ENCODE assay signal across 8 mouse cellular contexts in the genomic region with DNA sequence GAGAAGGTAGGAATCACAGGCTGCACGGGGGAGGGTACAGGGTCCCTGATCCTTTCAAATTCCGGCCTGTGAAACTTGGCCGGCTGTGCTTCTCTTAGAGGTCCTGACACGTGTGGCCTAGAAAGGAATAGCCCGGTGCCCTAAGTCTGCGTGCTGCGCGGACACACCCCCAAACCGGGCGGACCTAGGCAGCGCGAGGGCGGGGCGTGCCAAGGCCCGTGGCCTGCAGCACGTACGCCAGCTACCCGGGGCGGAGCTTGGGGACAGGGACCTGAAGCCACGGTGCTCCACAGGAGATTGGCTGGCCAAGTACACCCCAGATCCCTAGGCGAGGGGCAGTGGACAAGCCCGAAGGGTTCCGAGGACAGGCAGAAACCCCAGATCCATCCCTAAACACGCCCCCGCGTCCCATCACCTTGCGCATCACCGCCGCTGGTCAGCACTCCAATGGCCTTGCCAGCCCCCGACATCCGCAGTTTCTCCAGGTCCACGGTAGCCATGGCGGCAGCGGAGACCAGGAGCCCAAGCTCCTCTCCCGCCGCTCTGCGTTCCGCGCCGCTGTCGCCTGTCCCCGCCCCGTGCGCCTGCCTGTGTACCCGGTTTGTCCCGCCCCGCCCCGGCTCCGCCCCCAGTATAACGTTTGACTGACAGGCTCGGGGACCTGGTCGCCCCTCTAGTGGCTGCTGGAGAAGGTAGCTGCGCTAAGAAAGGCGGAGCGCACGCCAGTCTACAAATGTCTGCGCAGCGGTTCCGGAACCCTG. TPM values are rescaled to one million over a fixed set of nuclear protein-coding genes. Genes with fewer than 3 reads are reported as not detected.
DNase-seq lines count a peak whose midpoint lies in the region; ATAC-seq and TF ChIP-seq lines count a peak whose summit lies in the region.

No protein-coding gene starts in this region.

- TF ChIP-seq CTCF in kidney, postnatal 0 days (IDR thresholded peaks at IDR 0.05; ENCODE audit: low read depth): peak; percentile 72

- 0 out of 2 replicates have a peak, but pooled peaks cover under 1% of the 10 kb centered on the region for H3K9me3 ChIP-seq in heart, embryonic 12.5 days (replicated peaks)
- no peaks in the 10 kb centered on the region for H3K9me3 ChIP-seq in kidney, postnatal 0 days (replicated peaks; ENCODE audit: low read length)
- H3K9me3 ChIP-seq in liver, embryonic 11.5 days (ENCODE audit: control insufficient read depth, low read length): no peaks in the 10 kb centered on the region
- H3K9me3 ChIP-seq in stomach, embryonic 14.5 days (ENCODE audit: control insufficient read depth, low read depth, low read length): no peaks in the 10 kb centered on the region

- H3K4me3 ChIP-seq in heart, embryonic 12.5 days: peak overlapping the region; percentile 83
- H3K4me3 ChIP-seq in kidney, postnatal 0 days (replicated peaks; ENCODE audit: low read depth, low read length): peak overlapping the region; percentile 66
- peak overlapping the region; percentile 87 for H3K4me3 ChIP-seq in liver, embryonic 11.5 days (ENCODE audit: low read depth, low read length)
- peak overlapping the region; percentile 74 for H3K4me3 ChIP-seq in stomach, embryonic 14.5 days (ENCODE audit: low read depth, low read length)

- H3K4me2 ChIP-seq in heart, embryonic 12.5 days: peak overlapping the region; percentile 86
- H3K4me2 ChIP-seq in kidney, postnatal 0 days (ENCODE audit: low read length): peak overlapping the region; percentile 79
- H3K4me2 ChIP-seq in liver, embryonic 11.5 days: peak overlapping the region; percentile 98
- H3K4me2 ChIP-seq in stomach, embryonic 14.5 days (replicated peaks; ENCODE audit: low read depth, low read length): peak overlapping the region; percentile 92

- no peaks in the 10 kb centered on the region for H3K27me3 ChIP-seq in heart, embryonic 12.5 days (replicated peaks)
- no peaks in the 10 kb centered on the region for H3K27me3 ChIP-seq in kidney, postnatal 0 days (ENCODE audit: insufficient read depth, low read length)
- H3K27me3 ChIP-seq in liver, embryonic 11.5 days (replicated peaks; ENCODE audit: control insufficient read depth, insufficient read depth, low read length): no peaks in the 10 kb centered on the region
- no peaks in the 10 kb centered on the region for H3K27me3 ChIP-seq in stomach, embryonic 14.5 days (ENCODE audit: control insufficient read depth, insufficient read depth, low read length)

- peaks cover 15% of the 10 kb centered on the region for H3K36me3 ChIP-seq in heart, embryonic 12.5 days
- no peaks in the 10 kb centered on the region for H3K36me3 ChIP-seq in kidney, postnatal 0 days (ENCODE audit: insufficient read depth, low read length)
- H3K36me3 ChIP-seq in liver, embryonic 11.5 days (ENCODE audit: control insufficient read depth, insufficient read depth, low read length): peaks cover 8% of the 10 kb centered on the region; the same call in 1 of the 2 replicates
- peaks cover 12% of the 10 kb centered on the region; the same call in 1 of the 2 replicates for H3K36me3 ChIP-seq in stomach, embryonic 14.5 days (ENCODE audit: control insufficient read depth, insufficient read depth, low read length)

- peak overlapping the region; percentile 97 for H3K9ac ChIP-seq in heart, embryonic 12.5 days
- peak overlapping the region; percentile 68 for H3K9ac ChIP-seq in kidney, postnatal 0 days (ENCODE audit: low read depth, low read length)
- H3K9ac ChIP-seq in liver, embryonic 11.5 days (ENCODE audit: low read depth, low read length): peak overlapping the region; percentile 98
- peak overlapping the region; percentile 72 for H3K9ac ChIP-seq in stomach, embryonic 14.5 days (replicated peaks; ENCODE audit: low read depth, low read length)

- WGBS in heart, embryonic 12.5 days: under 1% methylated on average over 59 of the region's 59 CpGs
- WGBS in kidney, postnatal 0 days: under 1% methylated on average over 58 of the region's 59 CpGs
- WGBS in liver, embryonic 11.5 days: under 1% methylated on average over 57 of the region's 59 CpGs
- 1% methylated on average over 57 of the region's 59 CpGs for WGBS in stomach, embryonic 14.5 days

- peak; percentile 94 for ATAC-seq in erythroblast, adult 5-6 weeks (replicated peaks; ENCODE audit: low FRiP score, poor library complexity, severe bottlenecking)
- peak; percentile 97 for ATAC-seq in heart, embryonic 12.5 days (ENCODE audit: insufficient number of reproducible peaks, low FRiP score)
- peak; percentile 95 for ATAC-seq in kidney, postnatal 0 days (replicated peaks; ENCODE audit: low FRiP score, low read depth)
- ATAC-seq in liver, embryonic 11.5 days (replicated peaks; ENCODE audit: low FRiP score): peak; percentile 89
- peak; percentile 95 for ATAC-seq in stomach, embryonic 14.5 days (ENCODE audit: insufficient number of reproducible peaks, insufficient read depth, low FRiP score, low read depth)

- DNase-seq in B cell, adult 2 months: peak; percentile 98 to 99
- DNase-seq in brain, adult 2 months (ENCODE audit: low read depth, low spot score): peak; percentile 97
- peak; percentile 97 for DNase-seq in kidney, postnatal 0 days (ENCODE audit: low spot score)
- DNase-seq in liver, embryonic 11.5 days (ENCODE audit: low spot score): peak; percentile 99
- DNase-seq in naive thymus-derived CD4-positive, alpha-beta T cell, adult 2 months (ENCODE audit: low read depth): peak; percentile 97

- H3K27ac ChIP-seq in heart, embryonic 12.5 days (ENCODE audit: poor library complexity, severe bottlenecking): peak overlapping the region; percentile 100
- H3K27ac ChIP-seq in kidney, postnatal 0 days: peak overlapping the region; percentile 92
- H3K27ac ChIP-seq in liver, embryonic 11.5 days (ENCODE audit: low read depth, low read length): peak overlapping the region; percentile 100
- H3K27ac ChIP-seq in stomach, embryonic 14.5 days (ENCODE audit: low read length): peak overlapping the region; percentile 98

- H3K4me1 ChIP-seq in heart, embryonic 12.5 days (replicated peaks): peaks cover 44% of the 10 kb centered on the region
- H3K4me1 ChIP-seq in kidney, postnatal 0 days (replicated peaks; ENCODE audit: insufficient read depth, low read length): peaks cover 29% of the 10 kb centered on the region
- H3K4me1 ChIP-seq in liver, embryonic 11.5 days (replicated peaks; ENCODE audit: control insufficient read depth, insufficient read depth, low read length): peaks cover 48% of the 10 kb centered on the region
- H3K4me1 ChIP-seq in stomach, embryonic 14.5 days (ENCODE audit: control insufficient read depth, insufficient read depth, low read length): peaks cover 21% of the 10 kb centered on the region

RNA-seq across cellular contexts. Expression of a gene that starts 0.5 kb away (rescaled TPM):
- 0.96 and 1.5 TPM in 2 replicates for total RNA-seq in erythroblast, adult 5-6 weeks (2015; ENCODE audit: low replicate concordance)
- total RNA-seq in erythroblast, adult 5-6 weeks (2017; ENCODE audit: low replicate concordance): 7.3 and 11.6 TPM in 2 replicates
- polyA plus RNA-seq in heart, embryonic 12.5 days (2016; fragmentation: Nextera tagmentation; extraction: Ambion mirVana): 220 and 226 TPM in 2 replicates
- 78.8 and 86.6 TPM in 2 replicates for polyA plus RNA-seq in kidney, postnatal 0 days (2015; fragmentation: Nextera tagmentation; extraction: Ambion mirVana)
- polyA plus RNA-seq in liver, embryonic 11.5 days (2014; fragmentation: Nextera tagmentation; extraction: Ambion mirVana): 245 and 255 TPM in 2 replicates
- 161 and 196 TPM in 2 replicates for polyA plus RNA-seq in stomach, embryonic 14.5 days (2014; fragmentation: Nextera tagmentation; extraction: Ambion mirVana)

RNA-seq across cellular contexts. Expression of a gene that starts 31.0 kb away (rescaled TPM):
- total RNA-seq in erythroblast, adult 5-6 weeks (2015; ENCODE audit: low replicate concordance): 0.77 and 3.1 TPM in 2 replicates
- total RNA-seq in erythroblast, adult 5-6 weeks (2017; ENCODE audit: low replicate concordance): 0.28 and 0.68 TPM in 2 replicates
- polyA plus RNA-seq in heart, embryonic 12.5 days (2016; fragmentation: Nextera tagmentation; extraction: Ambion mirVana): 14.8 and 15.6 TPM in 2 replicates
- 29.8 and 32.0 TPM in 2 replicates for polyA plus RNA-seq in kidney, postnatal 0 days (2015; fragmentation: Nextera tagmentation; extraction: Ambion mirVana)
- polyA plus RNA-seq in liver, embryonic 11.5 days (2014; fragmentation: Nextera tagmentation; extraction: Ambion mirVana): 12.1 and 12.8 TPM in 2 replicates
- 36.7 and 38.1 TPM in 2 replicates for polyA plus RNA-seq in stomach, embryonic 14.5 days (2014; fragmentation: Nextera tagmentation; extraction: Ambion mirVana)

RNA-seq across cellular contexts. Expression of a gene that starts 32.4 kb away (rescaled TPM):
- not detected in 2 replicates for total RNA-seq in erythroblast, adult 5-6 weeks (2015; ENCODE audit: low replicate concordance)
- 0.42 and 0.43 TPM in 2 replicates for total RNA-seq in erythroblast, adult 5-6 weeks (2017; ENCODE audit: low replicate concordance)
- not detected in 2 replicates for polyA plus RNA-seq in heart, embryonic 12.5 days (2016; fragmentation: Nextera tagmentation; extraction: Ambion mirVana)
- polyA plus RNA-seq in kidney, postnatal 0 days (2015; fragmentation: Nextera tagmentation; extraction: Ambion mirVana): 0.48 and 0.62 TPM in 2 replicates
- not detected in 2 replicates for polyA plus RNA-seq in liver, embryonic 11.5 days (2014; fragmentation: Nextera tagmentation; extraction: Ambion mirVana)
- polyA plus RNA-seq in stomach, embryonic 14.5 days (2014; fragmentation: Nextera tagmentation; extraction: Ambion mirVana): 0.71 TPM in 1 of 2 replicates, not detected in the other

RNA-seq across cellular contexts. Expression of a gene that starts 34.0 kb away (rescaled TPM):
- total RNA-seq in erythroblast, adult 5-6 weeks (2015; ENCODE audit: low replicate concordance): not detected in 2 replicates
- total RNA-seq in erythroblast, adult 5-6 weeks (2017; ENCODE audit: low replicate concordance): 0.60 TPM in 1 of 2 replicates, not detected in the other
- 0.42 TPM in 1 of 2 replicates, not detected in the other for polyA plus RNA-seq in heart, embryonic 12.5 days (2016; fragmentation: Nextera tagmentation; extraction: Ambion mirVana)
- 0.34 and 0.40 TPM in 2 replicates for polyA plus RNA-seq in kidney, postnatal 0 days (2015; fragmentation: Nextera tagmentation; extraction: Ambion mirVana)
- polyA plus RNA-seq in liver, embryonic 11.5 days (2014; fragmentation: Nextera tagmentation; extraction: Ambion mirVana): 0.16 and 0.51 TPM in 2 replicates
- 0.27 and 0.56 TPM in 2 replicates for polyA plus RNA-seq in stomach, embryonic 14.5 days (2014; fragmentation: Nextera tagmentation; extraction: Ambion mirVana)

RNA-seq across cellular contexts. Expression of a gene that starts 39.0 kb away (rescaled TPM):
- 3.1 and 5.4 TPM in 2 replicates for total RNA-seq in erythroblast, adult 5-6 weeks (2015; ENCODE audit: low replicate concordance)
- total RNA-seq in erythroblast, adult 5-6 weeks (2017; ENCODE audit: low replicate concordance): 3.4 and 9.8 TPM in 2 replicates
- polyA plus RNA-seq in heart, embryonic 12.5 days (2016; fragmentation: Nextera tagmentation; extraction: Ambion mirVana): 0.19 and 0.32 TPM in 2 replicates
- 0.20 and 0.40 TPM in 2 replicates for polyA plus RNA-seq in kidney, postnatal 0 days (2015; fragmentation: Nextera tagmentation; extraction: Ambion mirVana)
- 1.2 TPM in 2 replicates for polyA plus RNA-seq in liver, embryonic 11.5 days (2014; fragmentation: Nextera tagmentation; extraction: Ambion mirVana)
- polyA plus RNA-seq in stomach, embryonic 14.5 days (2014; fragmentation: Nextera tagmentation; extraction: Ambion mirVana): 1.5 TPM in 2 replicates

Comparison
In these comparisons a context has a peak if more than half of its experiments do, and no peak if none do; other contexts are left out.
1. Peak in every context shown above with its lines: DNase-seq, ATAC-seq, H3K4me3 ChIP-seq and H3K27ac ChIP-seq.